Mouse (Mus musculus): ENCODE results near the gene Mesp2.

Gene Mesp2

DNA sequence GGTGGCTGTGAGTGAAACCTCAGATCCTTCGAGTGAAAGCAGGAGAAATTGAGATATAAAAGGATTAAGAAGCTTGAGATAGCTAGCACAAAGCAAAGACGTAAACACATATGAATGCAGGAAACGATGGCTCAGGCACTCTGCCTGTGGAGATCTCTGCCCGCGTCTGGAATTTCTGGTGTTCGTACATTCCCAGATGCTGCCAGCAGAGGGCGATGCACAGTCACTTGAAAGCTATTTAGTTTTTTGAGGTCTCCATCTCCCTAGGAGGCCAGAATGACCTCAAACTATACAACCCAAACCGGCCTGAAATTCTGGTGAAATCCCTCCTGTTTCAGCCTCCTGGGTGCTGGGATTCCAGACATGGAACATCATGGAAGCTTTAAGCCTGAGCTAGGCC lies 11.5 kb upstream of the Mesp2 start:
- ChIA-PET POLR2A (interaction anchor here in 2 of 4 experiments (0.6 to 2.2 kb wide), 7 partner anchors 12 to 726 kb away, joined by 3 to 8 read pairs (median 3); partner anchors contain the start of gene Mesp2 (in 1 of the 2)), CTCF (interaction anchor here (0.5 to 1.9 kb wide), 42 partner anchors 9 to 758 kb away, joined by 3 to 38 read pairs (median 3); partner anchors contain the start of genes Arpin (in 2 of the 4), Ap3s2 (in 1 of the 4) and Mesp2 (in 1 of the 4))

DNA sequence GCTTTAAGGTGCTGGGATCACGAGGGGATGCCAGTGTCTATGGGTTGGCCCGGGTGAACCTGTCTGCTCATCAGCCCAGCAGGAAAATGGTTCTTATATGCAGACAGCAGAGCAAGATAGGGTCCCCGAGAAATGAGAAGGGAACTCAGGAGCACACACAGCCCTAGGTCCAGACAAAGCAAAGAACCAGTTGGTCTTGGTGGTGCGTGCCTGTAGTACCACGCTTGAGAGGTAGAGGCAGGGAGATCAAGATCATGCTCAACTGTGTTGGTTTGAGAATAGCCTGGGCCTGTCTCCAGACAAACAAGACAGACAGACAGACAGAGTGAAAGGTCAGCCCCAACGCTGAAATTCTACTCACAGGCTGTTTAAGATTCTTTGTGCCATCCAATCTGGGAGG lies 11.0 kb upstream of the Mesp2 start:
- CTCF ChIA-PET = interaction anchor here (0.6 to 1.9 kb wide), 39 partner anchors 9 to 758 kb away, joined by 3 to 38 read pairs (median 4); partner anchors contain the start of genes Arpin (in 2 of the 4), Ap3s2 (in 1 of the 4) and Mesp2 (in 1 of the 4)
- POLR2A ChIA-PET = interaction anchor here in 2 of 4 experiments (0.6 to 2.2 kb wide), 6 partner anchors 11 to 525 kb away, joined by 3 to 8 read pairs (median 3); partner anchors contain the start of genes Mesp2 (in 1 of the 2) and Rccd1 (in 1 of the 2)

DNA sequence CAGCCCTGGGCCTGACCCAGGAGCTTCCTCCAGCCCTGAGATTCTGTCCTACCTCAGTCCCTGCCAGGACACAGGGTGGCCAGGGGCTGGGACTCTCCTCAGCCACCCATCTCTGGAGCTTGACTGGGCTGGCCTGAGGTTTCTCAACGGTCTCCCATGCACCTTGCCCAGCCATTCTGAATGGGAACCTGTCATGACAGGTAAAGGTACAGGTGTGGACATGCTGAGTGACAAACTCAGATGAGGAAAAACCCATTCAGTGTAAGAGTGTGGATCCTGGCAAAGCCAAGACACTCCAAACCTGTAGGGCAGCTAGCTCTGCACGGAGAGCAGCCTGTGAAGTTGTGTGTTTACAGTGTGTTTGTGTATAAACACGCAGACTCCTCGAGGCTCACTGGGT lies 10.2 kb upstream of the Mesp2 start:
- CTCF ChIA-PET = interaction anchor here in 3 of 4 experiments (0.8 to 1.9 kb wide), 5 partner anchors 15 to 114 kb away, joined by 3 to 23 read pairs (median 9); no protein-coding TSS in a partner anchor

DNA sequence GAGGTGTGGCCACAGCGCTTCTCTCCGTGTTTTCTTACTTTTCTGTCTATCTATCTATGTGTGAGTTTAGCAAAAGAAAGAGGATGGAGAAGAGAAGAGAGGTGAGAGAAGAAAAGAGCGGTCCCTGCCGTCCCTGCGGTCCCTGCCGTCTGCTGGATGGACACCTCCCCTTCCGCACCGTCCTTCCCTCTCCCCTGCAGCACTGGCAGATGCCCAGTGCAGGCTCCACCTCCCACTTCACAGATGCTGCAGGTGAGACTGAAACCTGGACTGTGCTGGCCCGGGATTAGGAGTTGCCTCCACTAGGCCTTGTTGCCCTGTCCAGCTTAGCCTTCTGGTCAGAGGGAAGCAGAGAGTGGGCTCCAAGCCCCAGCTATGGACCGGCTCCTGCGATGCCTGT lies 9.1 kb upstream of the Mesp2 start:
- POLR2A ChIA-PET = interaction anchor here in 1 of 4 experiments (0.6 kb wide), 1 partner anchor 303 kb away, joined by 4 read pairs; no protein-coding TSS in a partner anchor
- CTCF ChIA-PET = interaction anchor here in 2 of 4 experiments (0.7 to 1.2 kb wide), 2 partner anchors 113 kb away, joined by 3 to 4 read pairs; no protein-coding TSS in a partner anchor

More for the DNA sequence above, 10.2 kb upstream of the Mesp2 start:
- POLR2A ChIA-PET = interaction anchor here in 1 of 4 experiments (0.6 to 2.2 kb wide), 2 partner anchors 114 to 524 kb away, joined by 3 to 8 read pairs; partner anchors contain the start of gene Rccd1

DNA sequence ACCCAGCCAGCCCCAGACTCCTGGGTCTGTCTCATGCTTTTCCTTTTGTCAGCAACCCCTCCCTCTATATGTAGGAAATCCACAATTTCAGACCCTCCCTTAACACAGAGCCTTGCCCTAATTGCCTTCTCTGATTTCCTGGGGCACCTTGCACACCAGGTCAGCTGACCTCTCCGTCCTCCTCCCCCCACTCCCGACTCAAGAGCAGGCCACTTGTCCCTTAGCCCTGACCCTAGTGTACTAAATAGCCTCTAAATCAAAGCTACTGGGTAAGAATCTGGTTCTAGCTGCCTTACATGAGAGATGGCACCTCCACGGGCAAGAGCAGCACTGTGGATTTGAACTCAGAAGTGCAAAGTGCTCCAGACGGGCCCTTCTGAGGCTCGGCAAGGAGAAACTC lies 8.5 kb upstream of the Mesp2 start:
- POLR2A ChIA-PET = no interaction called here

DNA sequence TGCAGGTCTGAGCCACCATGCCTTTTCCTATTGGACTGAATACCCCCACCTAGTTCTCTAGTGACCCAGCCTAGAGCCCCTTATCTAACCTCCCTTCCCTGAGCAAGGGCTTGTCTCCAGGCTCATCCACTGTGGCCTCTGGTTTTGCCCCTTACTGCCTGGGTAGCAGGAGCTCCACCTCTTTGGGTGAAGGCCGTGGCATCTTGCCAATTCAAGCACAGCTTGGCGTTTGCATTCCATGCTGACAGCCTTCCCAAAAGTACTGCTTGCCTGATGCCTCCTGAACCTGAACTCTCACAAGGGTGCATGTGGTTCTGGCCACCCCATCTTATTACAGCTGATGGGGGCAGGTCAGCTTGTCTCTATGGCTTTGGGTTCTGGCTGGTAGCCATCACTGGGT lies 6.6 kb upstream of the Mesp2 start:
- ChIA-PET POLR2A (interaction anchor here in 1 of 4 experiments (1.2 kb wide), 1 partner anchor 520 kb away, joined by 3 read pairs; the partner anchor contains the start of gene Rccd1), CTCF (interaction anchor here in 1 of 4 experiments (1.4 to 1.6 kb wide), 2 partner anchors 77 to 110 kb away, joined by 3 read pairs; no protein-coding TSS in a partner anchor)

More for the DNA sequence above, 8.5 kb upstream of the Mesp2 start:
- CTCF ChIA-PET = no interaction called here

DNA sequence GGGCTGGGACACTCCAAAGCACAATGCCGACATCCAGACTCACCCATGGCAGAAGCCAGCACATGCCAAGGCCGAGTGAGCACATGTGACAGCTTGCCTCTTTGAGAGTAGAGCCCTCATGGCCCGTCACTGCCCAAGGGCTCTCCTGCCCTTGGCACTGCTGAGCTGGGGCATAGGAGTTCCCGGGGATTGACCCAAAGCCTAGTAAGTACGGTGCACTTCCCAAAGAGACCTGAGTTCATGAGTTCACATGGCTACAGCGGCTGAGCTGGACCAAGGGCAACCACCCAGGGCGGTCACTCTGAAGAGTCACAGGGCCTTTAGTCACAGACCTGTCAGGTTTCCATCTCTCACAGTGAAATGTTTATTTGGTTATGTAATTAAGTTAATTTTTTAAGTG lies 2.0 kb upstream of the Mesp2 start:
- ChIA-PET CTCF (interaction anchor here in 2 of 4 experiments (0.7 to 2.3 kb wide), 4 partner anchors 9 to 826 kb away, joined by 3 to 9 read pairs (median 4); no protein-coding TSS in a partner anchor), POLR2A (interaction anchor here in 1 of 4 experiments (0.8 to 1.0 kb wide), 2 partner anchors 10 to 16 kb away, joined by 3 read pairs; no protein-coding TSS in a partner anchor)

DNA sequence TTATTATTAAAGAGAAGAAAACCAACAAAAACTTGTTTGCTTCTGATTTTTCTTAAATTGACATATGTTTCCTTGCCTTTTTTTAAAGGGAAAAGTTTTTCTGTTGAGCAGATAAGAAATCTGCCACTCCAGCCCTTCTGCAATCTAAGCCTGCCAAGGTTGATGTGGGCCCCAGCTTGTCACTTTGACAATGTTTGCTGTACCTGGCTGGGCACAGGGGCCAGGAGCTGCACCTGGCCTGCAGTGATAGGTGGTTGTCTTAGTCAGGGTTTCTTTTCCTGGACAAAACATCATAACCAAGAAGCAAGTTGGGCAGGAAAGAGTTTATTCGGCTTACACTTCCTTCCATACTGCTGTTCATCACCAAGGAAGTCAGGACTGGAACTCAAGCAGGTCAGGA lies 2.9 kb downstream of the Mesp2 start:
- ChIA-PET CTCF (no interaction called here), POLR2A (interaction anchor here in 2 of 4 experiments (0.6 to 0.8 kb wide), 2 partner anchors 35 to 336 kb away, joined by 3 read pairs; no protein-coding TSS in a partner anchor)

DNA sequence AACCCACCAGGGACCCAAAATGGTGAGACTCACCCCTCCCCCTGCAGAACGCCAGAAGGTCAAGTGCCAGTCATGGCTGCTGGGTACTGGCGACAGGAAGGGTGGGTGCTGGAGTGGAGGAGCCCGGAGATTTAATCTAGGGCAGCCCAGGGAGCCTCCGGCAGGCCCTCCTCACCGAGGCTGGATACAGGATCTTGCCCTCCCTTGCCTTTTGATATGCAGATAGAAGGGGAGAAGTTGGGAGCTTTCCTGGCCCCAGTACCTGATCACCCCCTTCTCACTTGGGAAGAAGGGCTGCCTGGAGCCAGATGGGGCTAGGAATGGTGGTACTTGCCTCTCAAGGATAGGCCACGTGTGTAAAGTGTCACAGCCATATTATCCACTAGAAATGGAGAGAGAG lies 7.8 kb downstream of the Mesp2 start:
- POLR2A ChIA-PET = interaction anchor here in 3 of 4 experiments (0.6 to 1.3 kb wide), 4 partner anchors 10 to 627 kb away, joined by 3 to 9 read pairs (median 4); no protein-coding TSS in a partner anchor
- CTCF ChIA-PET = interaction anchor here in 2 of 4 experiments (1.0 to 1.6 kb wide), 3 partner anchors 19 to 96 kb away, joined by 3 to 6 read pairs (median 3); no protein-coding TSS in a partner anchor

DNA sequence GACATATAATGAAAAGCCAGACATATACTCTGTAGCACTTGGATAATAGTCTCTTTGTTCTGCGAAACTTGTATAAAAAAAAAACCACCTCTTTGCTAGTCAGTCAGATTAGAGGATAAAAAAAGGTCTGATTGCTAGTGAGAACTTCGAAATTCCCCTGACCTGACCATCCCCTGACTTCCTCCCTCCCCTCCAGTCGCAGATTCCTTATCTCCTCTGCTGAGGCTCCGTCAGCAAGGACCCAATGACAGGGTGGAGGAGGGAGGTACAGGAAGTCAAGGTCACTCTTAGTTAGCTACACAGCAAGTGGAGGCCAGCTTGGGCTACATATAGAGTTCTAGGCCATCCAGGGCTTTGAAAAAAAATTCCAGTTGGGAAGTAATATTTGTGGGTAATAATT lies 9.0 kb downstream of the Mesp2 start:
- POLR2A ChIA-PET = interaction anchor here (0.6 to 1.5 kb wide), 9 partner anchors 8 to 567 kb away, joined by 3 to 5 read pairs (median 3); partner anchors contain the start of genes Ap3s2 (in 1 of the 4), Pex11a (in 1 of the 4) and Wdr93 (in 1 of the 4)
- CTCF ChIA-PET = interaction anchor here in 1 of 4 experiments (0.9 kb wide), 1 partner anchor 12 kb away, joined by 4 read pairs; no protein-coding TSS in a partner anchor

DNA sequence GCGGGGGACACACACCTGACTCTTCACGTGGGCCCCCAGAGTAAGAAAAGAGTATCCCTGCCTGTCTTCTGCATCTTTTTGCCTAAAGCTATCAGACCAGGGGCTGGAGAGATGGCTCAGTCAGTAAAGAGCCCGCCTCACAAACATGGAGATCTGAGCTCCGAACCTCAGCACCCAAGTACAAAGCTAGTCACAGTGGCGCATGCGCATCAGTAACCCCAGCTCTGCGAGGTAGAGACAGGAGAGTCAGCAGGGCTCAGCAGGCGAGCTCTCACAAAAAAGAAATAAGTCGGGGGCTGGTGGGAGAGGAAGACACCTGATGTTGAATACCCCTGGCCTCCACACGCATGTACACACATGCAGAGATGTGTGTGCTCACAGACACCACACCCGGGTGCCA lies 9.5 kb downstream of the Mesp2 start:
- ChIA-PET POLR2A (interaction anchor here (0.6 to 1.6 kb wide), 12 partner anchors 9 to 567 kb away, joined by 3 to 7 read pairs (median 4); partner anchors contain the start of genes Ap3s2 (in 1 of the 4), Mesp1 (in 1 of the 4), Pex11a (in 1 of the 4) and Wdr93 (in 1 of the 4)), CTCF (interaction anchor here in 2 of 4 experiments (0.6 to 1.2 kb wide), 2 partner anchors 33 to 43 kb away, joined by 3 read pairs; no protein-coding TSS in a partner anchor)

DNA sequence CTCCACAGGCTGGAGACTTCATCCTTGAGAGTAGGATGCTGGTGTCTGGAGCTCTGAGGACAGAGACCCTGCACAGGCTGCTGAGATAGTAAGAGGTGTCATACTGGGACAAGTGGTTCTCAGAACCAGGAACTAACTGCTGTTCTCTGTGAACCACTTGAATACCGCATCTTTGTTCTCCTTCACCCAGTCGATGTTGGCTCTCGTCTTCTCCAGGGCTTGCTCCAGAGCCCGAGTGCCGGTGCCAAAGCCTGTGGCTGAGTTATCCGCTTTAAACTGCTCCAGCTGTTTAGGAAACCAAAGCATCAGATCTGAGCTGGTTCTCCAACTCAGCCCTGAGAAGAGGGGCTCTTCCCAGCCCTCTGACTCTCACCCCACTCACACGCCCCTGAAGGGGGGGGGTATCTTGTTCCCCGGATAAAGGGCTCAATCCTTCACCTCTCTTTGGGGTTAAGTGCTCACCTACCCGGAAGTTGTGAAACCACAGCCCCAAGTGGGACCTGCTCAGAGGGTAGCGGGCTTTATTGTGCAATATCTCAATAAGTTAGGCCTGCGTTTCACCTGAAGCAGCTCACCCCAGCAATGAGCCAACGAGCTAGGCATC lies 11.7 kb downstream of the Mesp2 start:
- CTCF ChIA-PET = interaction anchor here in 2 of 4 experiments (0.6 kb wide), 2 partner anchors 21 to 176 kb away, joined by 3 to 5 read pairs; no protein-coding TSS in a partner anchor
- POLR2A ChIA-PET = interaction anchor here in 2 of 4 experiments (0.8 to 1.3 kb wide), 4 partner anchors 10 to 73 kb away, joined by 3 read pairs; no protein-coding TSS in a partner anchor

DNA sequence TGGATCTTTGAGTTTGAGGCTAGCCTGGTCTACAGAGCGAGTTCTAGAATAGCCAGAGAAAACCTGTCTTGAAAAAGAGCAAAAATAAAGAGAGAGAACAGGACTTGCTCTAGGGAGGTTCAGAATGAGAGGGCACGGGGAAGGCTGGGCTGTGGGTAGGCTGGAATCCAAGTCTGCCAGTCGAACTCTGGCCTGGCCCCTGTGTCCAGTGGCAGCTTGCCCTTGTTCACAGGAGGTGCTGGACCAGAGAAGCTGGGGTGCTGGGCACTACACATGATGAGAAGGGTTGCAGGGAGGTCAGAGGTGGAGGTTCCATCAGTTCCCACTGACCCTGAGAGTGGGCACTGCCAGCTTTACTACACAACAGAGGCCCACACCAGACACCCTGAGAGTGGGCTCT lies 17.8 kb downstream of the Mesp2 start:
- ChIA-PET POLR2A (no interaction called here), CTCF (interaction anchor here in 1 of 4 experiments (1.1 kb wide), 1 partner anchor 29 kb away, joined by 3 read pairs; no protein-coding TSS in a partner anchor)

DNA sequence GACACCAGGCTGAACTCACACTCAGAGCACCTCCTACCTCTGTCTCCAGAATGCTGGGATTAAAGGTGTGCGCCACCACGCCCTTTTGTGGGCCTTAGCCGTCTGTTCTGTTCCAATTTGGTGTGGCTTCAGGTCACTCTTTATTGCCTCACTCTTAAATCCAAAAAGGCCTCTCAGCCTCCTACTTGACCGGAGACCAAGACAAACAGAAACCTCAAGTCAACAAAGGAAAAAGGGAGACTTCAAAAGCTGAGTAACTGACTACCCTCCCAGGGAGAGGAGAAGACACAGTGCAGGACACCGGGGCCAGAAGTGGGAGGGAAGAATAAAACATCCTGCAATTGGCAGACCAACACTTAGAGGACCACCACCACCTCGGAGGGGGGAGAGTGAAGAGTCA lies 20.6 kb downstream of the Mesp2 start:
- POLR2A ChIA-PET = interaction anchor here in 1 of 4 experiments (1.1 to 1.3 kb wide), 2 partner anchors 10 to 32 kb away, joined by 3 read pairs; no protein-coding TSS in a partner anchor
- CTCF ChIA-PET = interaction anchor here in 2 of 4 experiments (0.7 to 1.0 kb wide), 3 partner anchors 11 to 103 kb away, joined by 3 to 4 read pairs (median 4); no protein-coding TSS in a partner anchor

DNA sequence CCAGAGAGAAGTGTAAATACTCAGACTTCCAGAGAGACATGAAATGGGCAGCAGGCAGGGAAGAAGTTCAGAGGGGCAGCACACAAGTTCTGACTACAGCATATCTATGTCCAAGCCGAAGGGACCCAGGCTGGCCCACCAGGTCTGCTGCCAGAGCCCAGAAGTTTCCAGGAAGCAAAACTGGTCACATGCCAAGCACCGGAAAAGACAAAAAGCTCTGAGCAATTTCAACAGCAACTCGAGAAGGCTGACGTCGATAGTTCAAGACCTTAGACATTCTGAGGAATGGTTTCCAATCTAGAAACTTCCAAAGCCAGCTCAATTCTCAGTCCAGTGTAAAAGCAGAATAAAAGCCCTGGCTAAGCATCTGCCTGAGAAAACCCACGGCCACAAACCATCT lies 21.1 kb downstream of the Mesp2 start:
- ChIA-PET POLR2A (interaction anchor here in 1 of 4 experiments (1.1 to 1.3 kb wide), 2 partner anchors 9 to 33 kb away, joined by 3 read pairs; no protein-coding TSS in a partner anchor), CTCF (interaction anchor here in 2 of 4 experiments (0.7 to 1.0 kb wide), 3 partner anchors 11 to 103 kb away, joined by 3 to 4 read pairs (median 4); no protein-coding TSS in a partner anchor)

DNA sequence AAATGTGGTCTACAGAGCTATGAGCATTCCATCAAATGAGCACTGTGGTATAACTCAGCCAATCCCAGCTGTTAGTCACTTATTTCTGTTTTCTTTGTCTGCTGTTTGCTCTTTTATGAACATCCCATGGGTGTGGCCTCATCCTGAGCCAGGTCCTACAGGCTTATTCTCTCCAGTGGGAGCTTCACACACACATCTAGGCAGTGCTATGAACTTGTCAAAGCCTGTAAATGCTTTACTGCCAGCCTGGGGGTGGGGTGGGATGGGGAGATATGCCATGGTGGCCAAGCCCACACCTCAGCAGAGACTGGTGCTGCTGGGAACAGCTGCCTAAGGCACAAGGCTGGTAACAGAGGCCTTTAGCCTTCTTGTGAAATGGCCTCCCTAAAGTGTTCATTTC lies 22.5 kb downstream of the Mesp2 start:
- POLR2A ChIA-PET = interaction anchor here in 2 of 4 experiments (0.6 to 1.1 kb wide), 2 partner anchors 12 to 842 kb away, joined by 3 read pairs; no protein-coding TSS in a partner anchor
- CTCF ChIA-PET = interaction anchor here in 2 of 4 experiments (0.6 to 0.7 kb wide), 3 partner anchors 203 to 821 kb away, joined by 3 to 6 read pairs (median 4); no protein-coding TSS in a partner anchor

DNA sequence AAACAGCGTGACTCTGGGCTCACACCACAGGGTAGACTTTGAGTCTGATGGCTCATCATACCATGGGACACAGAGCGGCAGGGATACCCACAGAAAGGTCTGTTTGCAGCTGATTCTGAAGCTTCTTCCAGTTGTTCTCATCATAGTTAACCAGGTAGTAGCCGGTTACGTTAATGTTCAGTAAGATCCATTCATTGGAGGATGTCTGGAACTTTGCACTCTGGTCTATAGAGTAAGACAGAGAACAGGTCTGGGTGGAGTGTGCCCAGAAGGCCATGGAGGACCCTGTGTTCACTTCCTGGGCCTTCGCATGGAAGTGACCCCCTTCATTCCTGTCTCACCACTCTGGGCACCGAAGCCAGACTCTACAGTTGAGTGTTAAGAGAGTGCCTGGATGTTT lies 24.7 kb downstream of the Mesp2 start:
- ChIA-PET POLR2A (interaction anchor here in 1 of 4 experiments (0.6 to 1.5 kb wide), 2 partner anchors 34 to 79 kb away, joined by 3 to 4 read pairs; no protein-coding TSS in a partner anchor), CTCF (no interaction called here)

DNA sequence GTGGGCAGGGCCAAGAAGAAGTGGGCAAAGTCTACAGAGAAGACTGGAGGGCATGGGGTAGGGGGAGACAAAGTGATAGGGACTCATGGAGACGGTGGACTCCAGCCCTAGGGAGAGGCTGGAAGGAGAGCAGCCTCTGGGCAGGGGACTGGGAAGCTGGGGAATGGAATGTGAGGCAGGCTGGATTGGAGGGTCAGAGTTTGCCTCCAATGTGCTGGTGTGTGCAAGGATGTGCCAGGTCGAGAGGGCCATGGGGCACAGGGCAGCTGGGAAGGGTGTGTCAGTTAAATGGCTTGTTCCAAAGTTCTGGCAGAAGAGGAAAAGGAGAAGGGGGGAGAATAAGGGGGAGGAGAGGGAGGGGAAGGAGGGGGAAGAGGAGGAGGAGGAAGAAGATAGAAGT lies 26.7 kb downstream of the Mesp2 start:
- POLR2A ChIA-PET = no interaction called here
- CTCF ChIA-PET = interaction anchor here in 1 of 4 experiments (0.6 kb wide), 1 partner anchor 159 kb away, joined by 3 read pairs; no protein-coding TSS in a partner anchor

All from embryonic stem cell, embryonic (primary cell).